Mouse (Mus musculus) lung, adult 2 months (tissue): ENCODE measurements at regions not wholly inside any gene's neighbourhood (a gene's known extent, or its start where the extent isn't known, plus 50 kb on each side); places are given as distances from the start of the nearest gene placed in this dataset.

Experiments used
- CTCF ChIP-seq: fragments of 200-500 bp; IDR thresholded peaks from 2 replicates; pipeline ENCODE4 v1.5.1; 2011; ENCODE audit warnings: mild to moderate bottlenecking, low read length, control low read depth; ENCODE audit not compliant: insufficient read depth
- POLR2A ChIP-seq: fragments of 200-500 bp; IDR thresholded peaks from 2 replicates; pipeline ENCODE4 v1.6.1; 2011; ENCODE audit warnings: low read depth, mild to moderate bottlenecking, control low read depth, low read length, borderline replicate concordance; ENCODE audit errors: extremely low read depth

DNA sequence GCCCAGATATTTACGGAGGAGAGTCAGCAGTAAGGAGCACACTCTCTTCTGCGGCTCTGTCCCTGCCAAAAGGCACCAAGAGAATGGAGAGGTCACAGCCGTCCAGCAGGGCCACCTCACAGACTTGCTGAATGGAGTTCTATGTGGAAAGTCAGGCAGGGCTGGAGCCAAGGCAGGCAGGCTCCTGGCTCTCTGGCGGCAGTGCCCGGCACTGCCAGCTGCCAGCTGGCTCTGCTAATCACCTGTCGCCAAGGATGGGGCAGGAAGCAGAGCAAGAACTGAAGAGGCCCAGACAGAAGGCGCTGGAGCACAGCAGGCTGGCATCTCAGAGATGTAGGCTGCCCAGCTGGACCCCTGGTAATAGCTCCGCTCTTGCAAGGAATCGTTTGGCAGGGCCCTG, 245.2 kb upstream of the Prok2 start:
- TF ChIP-seq POLR2A, result no peak
- no peak for TF ChIP-seq CTCF
